Mouse (Mus musculus) kidney, postnatal 0 days (tissue): ENCODE measurements at regions not wholly inside any gene's neighbourhood (a gene's known extent, or its start where the extent isn't known, plus 50 kb on each side); places are given as distances from the start of the nearest gene placed in this dataset.
"Not testable (repeated sequence)": the region's sequence is repeated elsewhere in the genome, so short reads cannot be mapped to it uniquely, and the experiment has no call there.

Source experiments
- ATAC-seq: fragments of 200-750 bp; cut with Nextera tagmentation; replicated peaks from 2 replicates; pipeline ENCODE4 v1.8.0; 2017; ENCODE audit warnings: low read depth, moderate number of reproducible peaks, moderate TSS enrichment, moderate library complexity; ENCODE audit not compliant: low FRiP score
- DNase-seq: peaks from one replicate; pipeline ENCODE4 v3.0.0-alpha.2; 2016; ENCODE audit warnings: low spot score
- H3K27ac ChIP-seq: fragments of 300-500 bp; sonication (generic); 2 replicates; pipeline ENCODE4 v1.5.1; 2014; ENCODE audit warnings: mild to moderate bottlenecking
- H3K27me3 ChIP-seq: fragments of 300-500 bp; sonication (generic); 2 replicates; pipeline ENCODE4 v1.6.1; 2014; ENCODE audit warnings: low read length, mixed read lengths; ENCODE audit not compliant: insufficient read depth
- H3K36me3 ChIP-seq: fragments of 300-500 bp; sonication (generic); 2 replicates; pipeline ENCODE4 v1.6.1; 2014; ENCODE audit warnings: low read length, mixed read lengths; ENCODE audit not compliant: insufficient read depth
- H3K4me1 ChIP-seq: fragments of 300-500 bp; sonication (generic); replicated peaks from 2 replicates; pipeline ENCODE4 v1.6.1; 2014; ENCODE audit warnings: antibody characterized with exemption, low read length, mixed read lengths; ENCODE audit not compliant: insufficient read depth
- H3K4me2 ChIP-seq: fragments of 300-500 bp; sonication (generic); 2 replicates; pipeline ENCODE4 v1.6.1; 2014; ENCODE audit warnings: mild to moderate bottlenecking, low read length, moderate library complexity, mixed read lengths
- H3K4me3 ChIP-seq: fragments of 300-500 bp; sonication (generic); replicated peaks from 2 replicates; pipeline ENCODE4 v1.5.1; 2014; ENCODE audit warnings: low read depth, low read length
- H3K9ac ChIP-seq: fragments of 300-500 bp; sonication (generic); 2 replicates; pipeline ENCODE4 v1.6.1; 2014; ENCODE audit warnings: low read depth, low read length
- H3K9me3 ChIP-seq: fragments of 300-500 bp; sonication (generic); replicated peaks from 2 replicates; pipeline ENCODE4 v1.6.1; 2016; ENCODE audit warnings: low read length, inconsistent platforms, mixed read lengths
- CTCF ChIP-seq: IDR thresholded peaks from 2 replicates; pipeline ENCODE4 v1.5.1; 2016; ENCODE audit warnings: antibody characterized with exemption, low read depth, mild to moderate bottlenecking, moderate library complexity
- WGBS: fragments of 180-500 bp; shearing (Covaris S2); extraction: QIAGEN DNeasy Blood & Tissue Kit; methylation state at CpG from one replicate; pipeline ENCODE4 v1.1.7; 2014; 5-methylcytosine and 5-hydroxymethylcytosine counted together

DNA sequence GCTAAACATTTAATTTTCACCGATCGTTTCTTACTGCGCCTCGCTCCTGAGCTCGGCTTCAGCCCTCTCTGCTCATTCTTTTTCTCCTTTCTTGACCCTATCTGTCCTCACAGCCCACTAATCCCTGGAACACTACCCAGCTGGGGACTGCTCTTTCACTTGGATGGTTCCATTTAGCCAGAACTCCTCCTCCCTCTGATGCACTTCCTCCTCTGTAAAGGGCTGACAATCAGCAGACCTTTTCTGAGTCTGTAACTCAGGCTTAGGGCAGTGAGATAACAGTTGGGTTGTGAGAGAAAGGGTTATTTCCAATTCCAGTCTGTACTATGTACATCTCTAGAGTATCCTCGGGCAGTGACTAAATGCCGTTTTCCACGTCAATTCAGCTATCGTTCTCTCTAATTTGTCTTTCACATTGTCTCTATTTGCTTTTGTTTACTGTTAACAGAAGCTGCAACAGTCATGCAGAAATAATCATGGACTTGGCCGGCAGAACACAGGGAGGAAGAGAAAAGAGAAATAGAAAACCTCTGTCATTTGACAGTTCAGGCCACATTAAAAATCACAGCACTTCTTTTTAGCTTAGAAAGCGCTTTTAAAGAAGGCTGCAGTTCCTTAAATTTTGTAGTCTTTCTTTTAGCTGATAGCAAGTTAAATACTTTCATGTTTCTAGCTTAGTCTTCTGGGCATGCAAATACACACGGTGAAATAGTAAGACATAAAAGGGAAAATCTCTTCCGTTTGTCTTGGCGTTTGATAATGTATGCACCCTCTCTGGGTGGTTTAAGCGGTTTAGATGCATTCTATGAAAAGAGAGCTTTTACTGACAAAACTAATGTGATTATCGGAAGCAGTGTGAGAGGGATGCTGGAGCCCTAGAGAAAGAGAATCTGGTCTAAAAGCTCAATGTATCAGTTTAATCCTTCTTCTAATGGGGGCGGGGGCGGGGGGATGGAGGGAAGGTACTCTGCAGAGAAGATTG is 94.7 kb upstream of the Fam181b start:
- no peaks in the 10 kb centered on the region for H3K36me3 ChIP-seq
- 58% methylated on average over 18 of the region's 18 CpGs for WGBS
- no peak overlapping the region for H3K9ac ChIP-seq
- DNase-seq (peak; percentile 4), ATAC-seq (no peak)
- no peaks in the 10 kb centered on the region for H3K4me1 ChIP-seq
- H3K27ac ChIP-seq: no peak overlapping the region
- no peak for TF ChIP-seq CTCF
- no peaks in the 10 kb centered on the region for H3K27me3 ChIP-seq
- H3K4me2 ChIP-seq: no peak overlapping the region
- H3K4me3 ChIP-seq: no peak overlapping the region
- no peaks in the 10 kb centered on the region for H3K9me3 ChIP-seq

GRCm38 (mm10) chr7:92985683-92986070 is 94.0 kb upstream of the Fam181b start:
- WGBS: 80% methylated on average over 2 of the region's 2 CpGs
- Histone ChIP-seq H3K4me2 (no peak overlapping the region), H3K4me1 (no peaks in the 10 kb centered on the region), H3K27me3 (no peaks in the 10 kb centered on the region), H3K4me3 (no peak overlapping the region), H3K9me3 (no peaks in the 10 kb centered on the region), H3K27ac (no peak overlapping the region), H3K9ac (no peak overlapping the region), H3K36me3 (no peaks in the 10 kb centered on the region)
- ATAC-seq: no peak
- no peak for DNase-seq
- TF ChIP-seq CTCF: no peak

GRCm38 (mm10) chr7:92998886-92999285 is 80.8 kb upstream of the Fam181b start:
- no peak for TF ChIP-seq CTCF
- Histone ChIP-seq H3K9ac (no peak overlapping the region), H3K4me3 (no peak overlapping the region), H3K4me2 (no peak overlapping the region), H3K36me3 (no peaks in the 10 kb centered on the region), H3K9me3 (no peaks in the 10 kb centered on the region), H3K27ac (no peak overlapping the region), H3K27me3 (no peaks in the 10 kb centered on the region), H3K4me1 (no peaks in the 10 kb centered on the region)
- no peak for ATAC-seq
- 84% methylated on average over 3 of the region's 3 CpGs for WGBS
- no peak for DNase-seq

GRCm38 (mm10) chr7:93006694-93007231 is 72.9 kb upstream of the Fam181b start:
- H3K4me1 ChIP-seq, H3K27me3 ChIP-seq, H3K4me2 ChIP-seq, H3K9ac ChIP-seq, H3K27ac ChIP-seq, DNase-seq, H3K4me3 ChIP-seq, H3K9me3 ChIP-seq, H3K36me3 ChIP-seq, ATAC-seq: not testable (repeated sequence)
- WGBS: 48% methylated on average over 5 of the region's 5 CpGs

DNA sequence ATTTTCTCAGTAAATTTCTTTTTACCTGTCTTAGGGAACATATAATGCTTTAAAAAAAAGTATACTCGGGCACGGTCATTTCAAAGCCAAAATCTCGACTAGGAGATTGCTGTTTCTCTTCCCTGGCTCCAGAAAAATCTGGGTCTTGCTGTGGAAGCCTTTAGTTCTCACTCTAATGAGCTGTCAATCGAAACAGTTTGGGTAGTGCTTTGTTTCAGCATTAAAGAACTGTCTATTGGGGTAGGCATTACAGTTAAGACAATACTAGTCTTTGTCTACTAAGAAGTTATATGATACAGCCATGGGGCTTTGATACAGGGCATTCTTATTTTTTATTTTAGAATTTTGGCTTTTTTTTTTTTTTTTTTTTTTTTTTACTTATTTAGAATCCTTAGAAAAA is 71.9 kb upstream of the Fam181b start:
- no peak overlapping the region for H3K9ac ChIP-seq
- H3K9me3 ChIP-seq: no peaks in the 10 kb centered on the region
- ATAC-seq: no peak
- H3K4me3 ChIP-seq: no peak overlapping the region
- no peak for DNase-seq
- TF ChIP-seq CTCF: no peak
- H3K36me3 ChIP-seq: no peaks in the 10 kb centered on the region
- no peaks in the 10 kb centered on the region for H3K27me3 ChIP-seq
- H3K27ac ChIP-seq: no peak overlapping the region
- WGBS: 76% methylated on average over 4 of the region's 4 CpGs
- no peaks in the 10 kb centered on the region for H3K4me1 ChIP-seq
- no peak overlapping the region for H3K4me2 ChIP-seq

GRCm38 (mm10) chr7:93019390-93019789 is 60.3 kb upstream of the Fam181b start:
- no peak for TF ChIP-seq CTCF
- Histone ChIP-seq H3K27ac (no peak overlapping the region), H3K9me3 (no peaks in the 10 kb centered on the region), H3K9ac (no peak overlapping the region), H3K4me1 (no peaks in the 10 kb centered on the region), H3K36me3 (no peaks in the 10 kb centered on the region), H3K27me3 (no peaks in the 10 kb centered on the region), H3K4me2 (no peak overlapping the region), H3K4me3 (no peak overlapping the region)
- ATAC-seq: no peak
- 80% methylated on average over 1 of the region's 1 CpGs for WGBS
- no peak for DNase-seq
